Mouse (Mus musculus) testis, adult 10 weeks (tissue): ENCODE measurements around the gene Pigs. TPM values are rescaled to one million over a fixed set of nuclear protein-coding genes. Genes with fewer than 3 reads are reported as not detected.

Source experiments
- polyA plus RNA-seq: library from polyadenylated mRNA; stranded (reverse); fragments of 350-450 nt; fragmentation: Illumina TruSeq; extraction: RNeasy Lipid Tissue Mini Kit (QIAGEN cat#74804); gene quantifications from one replicate; pipeline ENCODE4 v1.2.3, GENCODE M21; 2014; ENCODE audit warnings: low read depth, low replicate concordance

Pigs gene
- polyA plus RNA-seq = 3.7 TPM

DNA sequence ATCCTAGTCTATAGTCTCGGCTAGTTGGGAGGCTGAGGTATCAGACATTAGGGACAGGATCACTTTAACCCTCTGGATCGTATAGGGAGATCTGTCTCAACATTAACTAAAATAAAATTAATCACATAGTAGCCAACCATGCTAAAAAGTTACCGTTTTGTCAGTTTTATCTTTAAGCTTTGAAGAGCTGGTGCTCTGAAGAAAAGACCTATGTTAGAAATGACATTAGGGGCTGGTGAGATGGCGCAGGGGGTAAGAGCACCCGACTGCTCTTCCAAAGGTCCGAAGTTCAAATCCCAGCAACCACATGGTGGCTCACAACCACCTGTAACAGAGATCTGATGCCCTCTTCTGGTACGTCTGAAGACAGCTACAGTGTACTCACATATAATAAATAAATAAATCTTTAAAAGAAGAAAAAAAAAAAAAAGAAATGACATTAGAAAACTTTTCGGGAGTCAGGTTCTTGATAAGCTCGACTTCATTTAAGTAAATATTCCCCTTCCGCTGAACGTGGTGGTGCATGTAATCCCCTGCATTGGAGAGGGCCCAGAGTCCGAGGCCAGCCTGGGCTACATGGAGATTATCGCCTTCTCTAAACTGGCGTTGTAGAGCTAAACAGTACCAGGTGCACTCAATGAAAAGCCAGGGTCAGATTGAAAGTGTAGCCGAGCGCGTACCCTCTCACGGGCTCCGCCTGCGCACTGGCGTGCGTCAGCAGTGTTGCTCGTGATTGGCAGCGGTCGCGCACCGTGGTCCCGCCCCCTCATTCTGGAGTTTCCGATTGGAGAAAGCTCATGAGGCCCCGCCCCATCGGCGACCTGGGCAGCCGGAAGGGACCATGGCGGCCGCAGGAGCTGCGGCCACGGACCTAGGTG, at the start of gene Pigs:
Gene Pigs, plus strand, starts transcription at position 782 of the 878 bp plus-strand sequence.

DNA sequence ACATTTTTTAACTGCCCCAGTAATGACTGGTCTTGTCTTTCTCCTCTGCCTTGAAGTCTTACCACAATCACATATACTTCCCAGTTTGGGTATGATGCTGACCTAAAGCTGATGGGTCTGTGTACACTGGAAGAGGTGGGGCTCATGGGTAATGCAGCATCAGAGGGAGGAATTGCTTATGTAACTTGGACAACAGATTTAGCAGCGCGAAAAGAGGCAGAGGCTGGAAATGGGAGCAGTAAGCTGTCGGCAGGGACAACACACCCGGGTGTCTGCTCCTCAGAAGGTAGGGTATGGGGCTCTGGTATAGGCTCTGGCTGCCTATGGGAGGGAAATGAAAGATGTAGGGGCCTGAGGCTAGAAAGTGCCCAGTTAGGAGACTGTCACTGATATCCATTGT, 37.6 kb upstream of the Pigs start, which contains the start of gene BC030499:
Gene BC030499, plus strand, starts transcription at position 188 of the 400 bp plus-strand sequence.

DNA sequence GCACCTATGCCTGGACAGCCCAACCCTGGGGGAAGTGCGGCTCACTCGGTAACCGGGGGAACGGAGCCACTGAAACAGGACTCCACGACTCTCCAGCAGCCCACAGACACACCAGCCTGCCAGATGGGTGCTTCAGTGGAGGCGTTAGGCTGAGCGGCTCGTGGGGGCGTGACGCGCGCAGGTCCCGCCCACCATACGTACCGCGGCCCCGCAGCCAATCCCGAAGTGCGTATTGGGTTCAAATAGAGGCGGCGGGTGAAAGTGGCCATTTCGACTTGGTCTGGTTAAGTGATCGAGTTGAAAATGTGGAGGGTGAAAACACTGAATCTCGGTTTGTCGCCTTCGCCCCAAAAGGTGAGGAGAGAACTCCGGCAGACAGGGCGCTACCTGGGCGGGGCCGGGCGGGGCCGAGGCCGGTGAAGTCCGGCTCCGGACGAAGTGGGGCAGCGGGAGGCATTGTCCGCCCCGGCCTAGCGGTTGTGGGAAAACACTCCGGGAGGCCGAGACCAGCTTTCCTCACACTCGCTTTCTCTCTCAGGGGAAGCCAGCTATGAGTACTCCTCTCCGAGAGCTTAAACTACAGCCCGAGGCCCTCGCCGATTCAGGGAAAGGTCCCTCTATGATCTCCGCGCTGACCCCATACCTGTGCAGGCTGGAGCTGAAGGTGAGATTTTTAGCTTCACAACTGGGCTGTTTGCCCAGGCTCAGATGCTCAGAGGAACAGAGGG, 26.7 kb upstream of the Pigs start, which contains the start of gene Spag5:
Gene Spag5, plus strand, starts transcription at position 173 of the 728 bp plus-strand sequence.

DNA sequence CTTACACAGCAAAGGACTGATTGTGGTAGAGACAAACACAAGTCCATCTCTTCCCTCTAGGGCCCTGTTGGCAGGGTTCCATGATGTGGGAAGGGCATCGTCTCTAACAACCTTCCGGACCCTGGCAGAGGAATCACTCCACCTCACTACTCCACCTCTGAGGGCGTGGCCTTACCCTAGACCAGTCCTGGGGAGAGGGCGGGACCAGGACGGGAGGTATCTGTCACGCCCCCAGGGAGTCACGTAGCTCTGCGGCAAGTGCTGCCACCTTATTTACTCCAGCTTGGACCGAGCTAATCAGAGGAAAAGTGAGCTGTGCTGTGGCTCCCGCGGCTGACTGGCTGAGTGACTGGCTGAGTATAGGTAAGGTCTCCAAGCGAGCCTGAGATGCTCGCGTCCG, 5.4 kb upstream of the Pigs start, which contains the start of gene Aldoc:
Gene Aldoc, plus strand, starts transcription at position 109 of the 400 bp plus-strand sequence.

DNA sequence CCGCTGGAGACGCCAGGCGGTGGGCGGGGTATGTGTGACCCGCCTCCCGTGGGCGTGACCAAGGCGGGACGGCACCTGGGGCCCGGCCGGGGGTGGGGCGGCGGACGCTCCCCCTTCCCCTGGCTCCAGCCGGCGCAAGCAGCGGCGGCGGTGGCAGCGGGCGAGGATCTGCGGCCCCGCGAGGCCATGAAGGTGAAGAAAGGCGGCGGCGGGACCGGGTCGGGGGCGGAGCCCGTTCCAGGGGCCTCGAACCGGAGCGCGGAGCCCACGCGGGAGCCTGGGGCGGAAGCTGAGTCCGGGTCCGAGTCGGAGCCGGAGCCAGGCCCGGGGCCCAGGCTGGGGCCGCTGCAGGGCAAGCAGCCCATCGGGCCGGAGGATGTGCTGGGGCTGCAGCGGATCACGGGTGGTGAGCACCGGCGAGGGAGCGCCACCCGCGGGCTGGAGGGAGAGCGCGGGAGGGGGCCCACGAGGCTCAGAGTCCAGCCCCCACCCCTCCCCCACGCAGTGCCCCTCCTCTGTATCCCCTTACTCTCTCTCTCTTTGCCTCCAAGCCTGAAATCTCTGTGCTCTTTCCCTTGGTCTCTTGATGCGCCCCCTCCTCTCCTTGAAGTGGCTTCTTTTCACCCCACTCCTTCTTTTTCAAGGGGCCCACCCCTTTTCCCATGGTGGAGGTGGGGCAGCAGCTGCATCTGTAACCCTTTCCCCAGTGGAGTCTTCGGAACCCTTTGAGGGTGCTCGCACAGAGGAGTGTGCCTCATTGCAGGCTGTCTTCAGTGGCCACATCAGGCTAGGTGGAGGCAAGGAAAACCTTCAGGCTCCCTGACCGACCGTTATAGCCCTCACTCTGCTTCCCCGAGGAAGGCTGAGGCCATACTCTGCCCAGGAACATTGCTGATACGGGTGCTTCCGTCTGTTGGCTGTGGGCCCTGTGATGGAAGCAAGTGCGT, 15.4 kb downstream of the Pigs start, which contains the start of gene Unc119:
Gene Unc119, plus strand, starts transcription at position 102 of the 947 bp plus-strand sequence.

DNA sequence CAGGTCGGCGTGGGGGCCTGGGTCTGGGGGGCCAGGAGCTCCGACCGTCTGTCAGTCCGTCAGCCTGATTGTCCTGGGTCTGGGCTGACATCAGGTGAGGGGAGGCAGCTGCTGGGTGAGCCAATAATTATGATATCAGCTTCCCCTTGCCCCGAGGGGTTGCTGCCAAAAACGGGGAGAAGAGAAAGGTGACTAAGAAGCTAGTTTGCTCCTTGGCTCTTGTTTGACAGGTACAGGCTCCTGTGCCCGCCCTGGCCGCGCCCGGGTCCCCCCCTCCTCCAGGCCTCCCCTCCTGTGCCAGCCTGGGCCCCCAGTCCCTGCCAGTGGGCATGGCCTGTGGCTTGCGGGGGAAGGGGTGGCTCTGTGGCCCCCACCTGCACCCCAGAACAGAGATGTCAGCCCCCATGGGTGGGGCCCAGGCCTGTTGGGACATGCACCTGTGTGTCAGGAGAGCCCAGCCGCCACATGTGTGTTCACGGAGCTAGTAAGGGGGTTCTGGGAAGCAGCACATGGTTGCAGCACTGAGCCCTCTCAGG, 58.4 kb downstream of the Pigs start, which contains the start of gene Foxn1:
Gene Foxn1, minus strand, starts transcription at position 51 of the 536 bp plus-strand sequence.

Other genes with a start within 250 kb of the Pigs start
- 4.5 TPM for gene Eral1, start 248.0 kb upstream of the Pigs start, polyA plus RNA-seq
- 4.6 TPM for gene Fam222b, start 233.8 kb upstream of the Pigs start, polyA plus RNA-seq
- gene Traf4, start 162.8 kb upstream of the Pigs start, polyA plus RNA-seq = 0.08 TPM
- gene Nek8, start 151.7 kb upstream of the Pigs start, polyA plus RNA-seq = 5.8 TPM
- gene Tlcd1, start 151.7 kb upstream of the Pigs start, polyA plus RNA-seq = 44.7 TPM
- gene Rpl23a, start 144.8 kb upstream of the Pigs start, polyA plus RNA-seq = 243 TPM
- gene Rab34, start 140.0 kb upstream of the Pigs start, polyA plus RNA-seq = 2.0 TPM
- gene Proca1, start 135.0 kb upstream of the Pigs start, polyA plus RNA-seq = 338 TPM
- gene Sdf2, start 82.7 kb upstream of the Pigs start, polyA plus RNA-seq = 11.0 TPM
- 19.5 TPM for gene Supt6, start 82.4 kb upstream of the Pigs start, polyA plus RNA-seq
- gene 2610507B11Rik, start 66.7 kb upstream of the Pigs start, polyA plus RNA-seq = 126 TPM
- gene BC030499, start 37.6 kb upstream of the Pigs start, polyA plus RNA-seq = 0.46 TPM
- gene Spag5, start 26.9 kb upstream of the Pigs start, polyA plus RNA-seq = 48.0 TPM
- gene Aldoc, start 5.4 kb upstream of the Pigs start, polyA plus RNA-seq = 4.2 TPM
- gene Unc119, start 15.1 kb downstream of the Pigs start, polyA plus RNA-seq = 9.2 TPM
- not detected for gene Foxn1, start 58.1 kb downstream of the Pigs start, polyA plus RNA-seq
- gene Slc13a2, start 93.8 kb downstream of the Pigs start, polyA plus RNA-seq = 0.41 TPM
- 0.31 TPM for gene Slc46a1, start 137.3 kb downstream of the Pigs start, polyA plus RNA-seq
- 0.15 TPM for gene Sarm1, start 169.3 kb downstream of the Pigs start, polyA plus RNA-seq
- gene Vtn, start 170.7 kb downstream of the Pigs start, polyA plus RNA-seq = 0.73 TPM
- gene Sebox, start 175.0 kb downstream of the Pigs start, polyA plus RNA-seq = not detected
- 29.0 TPM for gene Tmem199, start 183.8 kb downstream of the Pigs start, polyA plus RNA-seq
- 39.3 TPM for gene Poldip2, start 183.8 kb downstream of the Pigs start, polyA plus RNA-seq
- gene Tnfaip1, start 207.9 kb downstream of the Pigs start, polyA plus RNA-seq = 8.6 TPM
- 45.9 TPM for gene Ift20, start 207.9 kb downstream of the Pigs start, polyA plus RNA-seq
- gene Tmem97, start 222.4 kb downstream of the Pigs start, polyA plus RNA-seq = 411 TPM